Mouse (Mus musculus) midbrain, embryonic 15.5 days (tissue): Measurements from ENCODE around the gene Ugt2b5. TPM values are rescaled to one million over a fixed set of nuclear protein-coding genes. Genes with fewer than 3 reads are reported as not detected.

Experiments
- polyA plus RNA-seq: library from polyadenylated mRNA; unstranded; fragments of >200 nt; fragmentation: Nextera tagmentation; extraction: Ambion mirVana; gene quantifications from 2 replicates; pipeline ENCODE4 v1.2.1, GENCODE M21; 2015

Ugt2b5 gene
- polyA plus RNA-seq, 1 experiment from 2014 or later = 0.09 TPM

Other genes starting within 250 kb of the Ugt2b5 start
- not detected in 2 replicates for gene Ugt2b34, start 233.4 kb downstream of the Ugt2b5 start, polyA plus RNA-seq
- gene Ugt2b1, start 213.8 kb downstream of the Ugt2b5 start, polyA plus RNA-seq = not detected in 2 replicates
- not detected in 2 replicates for gene Ugt2b35, start 139.5 kb downstream of the Ugt2b5 start, polyA plus RNA-seq
- not detected in 2 replicates for gene Ugt2b36, start 47.8 kb downstream of the Ugt2b5 start, polyA plus RNA-seq
- gene Ugt2b37, start 114.5 kb upstream of the Ugt2b5 start, polyA plus RNA-seq = not detected in 2 replicates
- not detected in 2 replicates for gene Ugt2a3, start 196.9 kb upstream of the Ugt2b5 start, polyA plus RNA-seq